Comparison of ENCODE assay signal across 8 mouse cellular contexts in the genomic region with DNA sequence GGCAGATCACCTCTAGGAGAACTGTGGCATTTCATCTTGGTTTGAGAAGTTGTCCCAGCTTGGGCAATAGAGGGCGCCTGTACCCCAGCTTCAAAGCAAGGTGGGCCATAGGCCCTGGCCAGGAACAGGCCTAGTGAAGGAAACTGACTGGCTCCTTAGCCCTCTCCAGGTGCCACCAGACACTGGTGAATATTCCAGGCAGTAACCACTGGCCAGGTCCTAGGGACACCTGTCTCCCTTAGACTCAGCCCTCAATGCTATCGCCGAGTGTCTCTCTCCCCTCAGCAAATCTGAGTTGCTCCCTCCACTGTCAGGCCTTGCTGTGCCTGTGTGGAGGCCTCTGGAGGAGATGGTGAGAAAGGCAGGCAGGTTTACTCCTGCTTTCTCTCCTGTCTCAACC.
DNase-seq lines count a peak whose midpoint lies in the region; ATAC-seq lines count a peak whose summit lies in the region.

No protein-coding gene starts in this region.

- peak; percentile 52 for DNase-seq in testis, postnatal 10 days (ENCODE audit: low spot score)
- no peak for DNase-seq in testis, postnatal 14 days (ENCODE audit: low spot score)
- DNase-seq in embryonic facial prominence, embryonic 14.5 days (ENCODE audit: low spot score): peak; percentile 59
- DNase-seq in layer of hippocampus, adult 9-10 months (ENCODE audit: low spot score): peak; percentile 21
- peak; percentile 52 for DNase-seq in lung, postnatal 25 days (ENCODE audit: low spot score)

- H3K36me3 ChIP-seq in embryonic facial prominence, embryonic 14.5 days (ENCODE audit: control insufficient read depth, insufficient read depth, low read length): no peaks in the 10 kb centered on the region
- H3K36me3 ChIP-seq in stomach, embryonic 14.5 days (ENCODE audit: control insufficient read depth, insufficient read depth, low read length): no peaks in the 10 kb centered on the region

- H3K27ac ChIP-seq in embryonic facial prominence, embryonic 14.5 days (replicated peaks; ENCODE audit: low read depth, low read length): no peak overlapping the region
- no peak overlapping the region for H3K27ac ChIP-seq in stomach, embryonic 14.5 days (ENCODE audit: low read length)

- no peak overlapping the region for H3K4me3 ChIP-seq in embryonic facial prominence, embryonic 14.5 days (ENCODE audit: low read depth, low read length)
- no peak overlapping the region for H3K4me3 ChIP-seq in stomach, embryonic 14.5 days (ENCODE audit: low read depth, low read length)

- no peaks in the 10 kb centered on the region for H3K9me3 ChIP-seq in embryonic facial prominence, embryonic 14.5 days (ENCODE audit: control insufficient read depth, low read length)
- H3K9me3 ChIP-seq in stomach, embryonic 14.5 days (ENCODE audit: control insufficient read depth, low read depth, low read length): no peaks in the 10 kb centered on the region

- H3K9ac ChIP-seq in embryonic facial prominence, embryonic 14.5 days (ENCODE audit: low read depth, low read length): no peak overlapping the region
- H3K9ac ChIP-seq in stomach, embryonic 14.5 days (replicated peaks; ENCODE audit: low read depth, low read length): no peak overlapping the region

- no peaks in the 10 kb centered on the region for H3K27me3 ChIP-seq in embryonic facial prominence, embryonic 14.5 days (replicated peaks; ENCODE audit: control insufficient read depth, insufficient read depth, low read length)
- no peaks in the 10 kb centered on the region for H3K27me3 ChIP-seq in stomach, embryonic 14.5 days (ENCODE audit: control insufficient read depth, insufficient read depth, low read length)

- 26% methylated on average over 3 of the region's 3 CpGs for WGBS in embryonic facial prominence, embryonic 14.5 days
- 16% methylated on average over 3 of the region's 3 CpGs for WGBS in stomach, embryonic 14.5 days

- peak; percentile 12; the same call in 1 of the 2 replicates for ATAC-seq in embryonic facial prominence, embryonic 14.5 days (ENCODE audit: low read depth)
- peak; percentile 72 to 76 for ATAC-seq in hematopoietic stem cell, adult 5-6 weeks (replicated peaks in 1 of 2; ENCODE audit: insufficient read depth in 1 of 2, low FRiP score in 2 of 2, low TSS enrichment in 1 of 2, low read depth in 1 of 2, poor library complexity in 2 of 2, severe bottlenecking in 2 of 2)
- peak; percentile 38; the same call in 1 of the 2 replicates for ATAC-seq in stomach, embryonic 14.5 days (ENCODE audit: insufficient number of reproducible peaks, insufficient read depth, low FRiP score, low read depth)
- no peak for ATAC-seq in activated CD4-positive, CD25-positive, alpha-beta regulatory T cell, adult 4 months

- H3K4me2 ChIP-seq in embryonic facial prominence, embryonic 14.5 days (ENCODE audit: low read depth, low read length): no peak overlapping the region
- H3K4me2 ChIP-seq in stomach, embryonic 14.5 days (replicated peaks; ENCODE audit: low read depth, low read length): no peak overlapping the region

- H3K4me1 ChIP-seq in embryonic facial prominence, embryonic 14.5 days (ENCODE audit: control insufficient read depth, insufficient read depth, low read length): peaks cover 6% of the 10 kb centered on the region
- H3K4me1 ChIP-seq in stomach, embryonic 14.5 days (ENCODE audit: control insufficient read depth, insufficient read depth, low read length): no peaks in the 10 kb centered on the region
